Mouse (Mus musculus) forelimb bud, embryonic 11.5 days (tissue): ENCODE data around the gene Ppp2r2c.

Experiments used
- DNase-seq: peaks from one replicate; pipeline ENCODE4 v3.0.0-alpha.2; 2012; ENCODE audit warnings: low read depth, low spot score

Ppp2r2c gene

GRCm38 (mm10) chr5:36895621-36896573, 27.6 kb downstream of the Ppp2r2c start:
- peak; percentile 27 for DNase-seq

DNA sequence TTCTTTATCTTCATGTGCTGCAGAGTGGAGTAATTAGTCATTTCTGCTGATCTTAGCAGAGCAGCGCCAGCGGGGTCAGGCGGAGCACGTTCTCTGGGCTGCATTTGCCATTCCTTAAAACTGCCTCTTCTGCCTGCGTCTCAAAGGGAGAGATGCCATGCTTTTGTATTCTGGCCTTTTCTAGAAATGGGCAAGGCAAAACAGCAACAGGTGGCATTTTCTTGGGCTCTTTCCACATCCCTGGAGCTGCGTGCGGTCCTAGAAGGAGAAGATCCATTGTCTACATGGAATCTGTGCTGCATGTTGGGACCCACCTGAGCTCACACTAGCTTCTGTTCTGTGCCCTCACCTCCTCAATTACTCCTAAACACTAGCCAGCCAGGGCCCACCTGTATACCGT, 29.7 kb downstream of the Ppp2r2c start:
- DNase-seq = no peak

- no peak for DNase-seq
These were observed 30.2 kb downstream of the Ppp2r2c start for GRCm38 (mm10) chr5:36898415-36899109.

GRCm38 (mm10) chr5:36899392-36899791, 31.1 kb downstream of the Ppp2r2c start:
- DNase-seq = no peak

DNA sequence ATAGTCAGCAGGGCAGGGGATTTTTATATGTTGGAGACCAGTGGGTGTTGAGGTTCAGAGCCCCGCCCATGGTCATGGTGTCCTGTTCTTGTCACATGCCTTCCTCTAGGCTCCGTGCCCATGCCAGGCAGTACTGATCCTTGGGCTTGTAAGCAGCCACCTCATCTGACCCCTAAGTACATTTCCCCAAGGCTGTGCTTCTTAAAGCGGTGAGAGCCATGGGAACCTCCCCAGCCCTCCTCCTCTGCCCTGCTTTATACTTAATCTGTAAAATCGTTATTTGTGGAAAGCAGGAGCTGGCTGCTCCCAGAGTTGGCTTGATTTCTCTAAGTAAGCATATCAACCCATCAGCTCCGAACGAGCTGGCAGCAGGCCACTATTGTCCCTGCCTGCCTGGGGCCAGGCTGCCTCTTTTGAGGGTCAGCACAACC, 31.9 kb downstream of the Ppp2r2c start:
- DNase-seq = no peak

GRCm38 (mm10) chr5:36902807-36903206, 34.5 kb downstream of the Ppp2r2c start:
- DNase-seq = no peak

DNA sequence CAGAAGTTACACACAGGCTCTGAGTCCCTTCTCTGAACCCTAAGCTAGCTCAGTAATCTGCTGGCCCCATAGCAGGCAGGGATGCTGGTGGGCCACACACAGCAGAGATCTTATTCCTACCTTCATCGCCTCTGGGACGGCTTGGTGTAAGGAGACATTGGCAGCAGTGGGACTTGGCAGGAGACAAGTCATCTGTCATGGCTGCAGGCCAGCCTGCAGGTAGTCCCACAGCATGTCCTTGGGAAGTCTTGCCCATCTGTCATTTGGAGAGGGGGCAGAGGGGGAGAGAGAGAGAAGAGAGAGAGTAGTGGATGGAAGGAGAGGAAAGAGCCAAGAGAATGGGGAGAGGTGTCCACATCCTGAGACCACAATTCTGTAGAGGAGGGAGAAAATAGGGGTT, 35.8 kb downstream of the Ppp2r2c start:
- no peak for DNase-seq

DNA sequence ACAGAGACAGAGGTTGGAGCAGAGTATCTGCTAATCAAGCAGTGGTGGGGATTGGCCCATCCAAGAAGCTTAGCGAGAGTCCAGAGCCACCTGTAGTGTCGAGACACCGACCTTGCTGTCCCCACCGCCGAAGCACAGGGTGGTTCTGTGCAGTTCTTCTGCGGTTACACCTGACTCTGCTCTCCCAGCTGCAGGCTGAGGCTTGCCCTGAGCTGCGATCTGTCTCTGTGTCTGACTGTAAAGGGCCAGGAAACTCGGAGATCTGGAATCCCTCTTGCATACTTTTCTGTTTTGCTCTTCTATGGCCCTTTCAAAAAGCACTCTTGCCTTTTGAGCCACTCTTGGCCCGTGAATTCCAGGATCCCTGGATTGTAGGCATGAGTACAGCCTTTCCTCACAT, 36.4 kb downstream of the Ppp2r2c start:
- no peak for DNase-seq

DNA sequence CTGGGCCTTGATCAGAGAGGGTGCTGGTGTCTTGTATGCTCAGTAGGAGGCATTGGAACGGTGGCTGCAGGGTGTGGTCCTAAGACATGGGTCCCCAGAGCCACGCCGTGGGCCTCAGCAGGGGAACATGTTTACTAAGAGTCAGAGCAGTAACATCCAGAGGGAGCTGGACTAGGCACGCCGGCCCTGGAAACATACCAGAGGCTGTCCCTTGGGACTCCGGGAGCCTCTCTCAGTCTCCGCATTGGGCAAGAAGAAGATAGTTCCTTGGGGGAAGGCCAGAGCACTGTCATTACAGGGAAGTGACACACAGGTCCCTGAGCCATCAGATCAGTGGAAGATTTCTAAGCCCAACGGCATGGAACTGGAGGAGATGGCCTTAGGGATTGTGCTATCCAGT, 36.9 kb downstream of the Ppp2r2c start:
- no peak for DNase-seq

DNA sequence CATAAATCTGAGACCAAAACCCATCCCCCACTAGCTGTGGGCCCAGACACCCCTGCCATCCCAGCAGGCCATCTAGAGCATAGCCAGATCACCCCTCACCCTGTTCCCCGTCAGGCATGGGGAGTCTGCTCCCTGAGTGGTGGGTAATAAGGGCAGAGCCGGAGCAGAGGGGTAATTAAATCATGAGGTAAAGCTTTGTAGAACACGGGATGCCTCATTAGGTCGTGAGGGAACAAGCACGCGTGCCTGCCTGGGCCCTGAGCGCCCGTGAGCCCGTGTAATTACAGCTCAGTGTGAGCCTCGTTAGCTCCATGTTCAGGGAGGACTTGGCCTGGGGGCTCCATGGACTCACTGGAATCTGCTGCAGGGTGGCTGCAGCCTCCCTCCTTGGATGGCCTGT, 39.4 kb downstream of the Ppp2r2c start:
- peak; percentile 21 for DNase-seq

DNA sequence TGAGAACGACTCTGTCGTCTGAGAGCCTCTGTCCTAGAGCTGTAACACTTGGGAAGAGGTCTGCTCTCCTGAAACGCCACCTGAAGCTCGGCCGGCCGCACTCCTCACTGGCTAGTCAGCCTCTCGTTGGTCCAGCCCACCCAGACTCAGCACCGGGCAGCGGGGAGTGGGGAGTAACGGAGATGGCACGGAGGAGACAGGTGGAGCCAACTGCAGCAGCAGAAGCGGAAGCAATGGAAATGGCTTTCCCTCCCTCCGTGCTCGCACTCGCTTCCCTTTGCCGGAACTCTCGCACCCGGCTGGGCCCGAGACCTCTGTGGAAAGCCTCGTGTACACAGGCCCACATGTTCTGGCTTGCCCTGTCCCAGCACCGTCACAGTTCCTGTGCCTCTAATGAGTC, 41.2 kb downstream of the Ppp2r2c start:
- no peak for DNase-seq

DNA sequence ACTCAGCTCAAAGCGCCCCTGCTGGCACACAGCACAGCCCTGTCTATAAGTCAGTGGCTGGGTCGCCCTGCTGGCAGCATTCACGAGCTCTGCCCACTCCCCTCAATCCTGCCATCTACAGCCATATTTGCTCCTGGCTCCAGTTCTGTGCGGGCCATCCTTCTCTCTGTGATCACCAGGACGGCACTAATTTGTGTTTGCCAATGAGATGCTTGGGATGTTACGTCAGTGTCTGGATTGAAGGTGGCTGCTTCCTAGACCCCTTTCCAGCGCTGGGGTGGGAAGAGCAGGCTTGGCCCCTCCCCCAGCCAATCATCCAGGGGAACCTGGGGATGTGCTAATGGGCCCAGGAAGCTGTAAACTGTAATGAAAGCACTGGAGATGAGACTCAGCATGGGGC, 42.7 kb downstream of the Ppp2r2c start:
- no peak for DNase-seq

GRCm38 (mm10) chr5:36911759-36912352, 43.5 kb downstream of the Ppp2r2c start:
- DNase-seq = no peak

GRCm38 (mm10) chr5:36912602-36913310, 44.4 kb downstream of the Ppp2r2c start:
- no peak for DNase-seq

DNA sequence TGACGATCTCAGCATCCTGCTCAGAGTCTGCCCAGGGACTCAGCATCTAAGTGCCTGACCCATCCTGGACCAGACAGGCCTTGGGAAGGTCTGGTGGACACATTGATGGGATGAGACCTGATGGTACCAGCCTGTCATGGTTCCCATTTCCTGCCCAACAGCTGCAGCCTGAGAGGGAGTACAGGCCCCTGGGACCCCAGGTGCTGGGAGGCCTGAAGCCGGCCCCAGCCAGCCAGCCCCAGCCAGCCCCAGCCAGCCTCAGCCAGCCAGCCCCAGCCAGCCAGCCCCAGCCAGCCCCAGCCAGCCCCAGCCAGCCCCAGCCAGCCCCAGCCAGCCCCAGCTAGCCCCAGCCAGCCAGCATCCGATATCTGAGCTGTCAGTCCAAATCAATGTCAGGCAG, 46.9 kb downstream of the Ppp2r2c start:
- no peak for DNase-seq

DNA sequence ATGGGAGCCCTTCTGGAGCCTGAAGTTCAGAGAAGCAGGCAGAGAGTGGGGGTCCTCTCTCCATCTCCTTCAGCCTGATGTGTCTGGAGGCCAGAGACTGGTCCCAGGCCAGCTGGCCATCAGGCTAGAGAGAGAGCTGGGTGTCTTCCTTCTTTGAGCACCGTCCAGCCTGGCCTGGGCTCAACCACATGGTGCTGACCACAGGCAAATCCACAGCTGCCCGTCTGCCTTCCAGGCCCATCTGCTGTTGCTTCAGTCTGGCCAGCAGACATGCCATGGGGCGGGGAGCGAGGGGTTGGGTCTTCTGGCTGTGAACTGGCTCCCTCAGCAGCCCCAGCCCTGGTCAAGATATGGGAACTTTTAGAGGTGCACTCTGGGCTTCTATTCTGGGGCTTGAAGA, 48.3 kb downstream of the Ppp2r2c start:
- no peak for DNase-seq

DNA sequence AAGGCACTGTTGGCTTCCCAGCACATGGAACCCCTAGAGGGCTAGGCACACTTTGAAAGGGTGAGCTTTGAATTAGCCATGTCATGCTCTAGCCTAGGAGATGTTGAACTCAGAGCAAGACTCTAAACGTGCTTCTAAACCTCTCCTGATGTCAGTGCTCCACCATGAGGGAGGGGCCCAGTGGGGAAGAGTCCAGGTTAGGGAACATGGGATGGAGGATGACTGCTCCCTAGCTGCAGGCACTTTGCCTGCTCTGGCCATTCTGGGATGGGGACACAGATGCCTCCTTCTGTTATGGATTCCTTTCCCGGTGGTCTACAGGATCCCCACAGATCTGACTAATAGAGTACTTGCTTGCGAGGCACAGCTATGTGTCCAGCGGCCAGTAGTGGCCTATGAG, 48.9 kb downstream of the Ppp2r2c start:
- no peak for DNase-seq

- no peak for DNase-seq
These were observed 49.7 kb downstream of the Ppp2r2c start for GRCm38 (mm10) chr5:36918016-36918415.

- DNase-seq = peak; percentile 8
These were observed 51.8 kb downstream of the Ppp2r2c start for GRCm38 (mm10) chr5:36920072-36920471.

DNA sequence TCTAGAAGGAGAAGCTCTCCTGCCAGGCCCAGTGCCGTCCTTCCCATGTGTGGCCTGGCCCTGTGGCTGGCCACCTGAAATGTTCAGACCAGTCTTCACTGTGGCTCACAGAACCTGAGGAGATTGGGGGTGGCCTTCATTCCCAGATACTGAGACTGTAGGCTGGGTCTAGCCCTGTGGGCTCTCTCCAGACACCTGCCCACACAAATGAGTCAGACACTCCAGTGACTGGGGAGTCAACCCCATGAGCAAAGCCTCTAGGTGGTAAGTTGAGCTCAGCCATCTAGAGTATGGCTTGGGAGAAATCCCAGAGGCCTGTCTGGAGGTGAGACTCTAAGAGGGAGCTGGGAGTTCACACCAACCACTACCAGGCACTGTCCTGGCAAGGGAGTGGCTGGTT, 53.6 kb downstream of the Ppp2r2c start:
- no peak for DNase-seq

GRCm38 (mm10) chr5:36922811-36923210, 54.5 kb downstream of the Ppp2r2c start:
- DNase-seq = no peak
